Mouse (Mus musculus) megakaryocyte-erythroid progenitor cell, adult 5-6 weeks (primary cell): ENCODE data around the gene Drc3. TPM values are rescaled to one million over a fixed set of nuclear protein-coding genes. Genes with fewer than 3 reads are reported as not detected.

Experiments used
- ATAC-seq: replicated peaks from 2 replicates; pipeline ENCODE4 v1.8.0; 2016; ENCODE audit warnings: mild to moderate bottlenecking, inconsistent platforms; ENCODE audit not compliant: severe bottlenecking, poor library complexity, low FRiP score, low TSS enrichment
- total RNA-seq, 2 experiments: library from RNA; stranded (forward) in 1 of 2; stranded (reverse) in 1 of 2; fragments of 200-1000, 215-1000 nt in 1 of 2; fragments of >200 nt in 1 of 2; fragmentation: Nextera tagmentation in 1 of 2; gene quantifications; 2 replicates each; pipeline ENCODE4 v1.2.3; 2014 to 2017

The Drc3 gene
- total RNA-seq, 2 experiments from 2014 or later: 0.66 to 0.68 TPM

DNA sequence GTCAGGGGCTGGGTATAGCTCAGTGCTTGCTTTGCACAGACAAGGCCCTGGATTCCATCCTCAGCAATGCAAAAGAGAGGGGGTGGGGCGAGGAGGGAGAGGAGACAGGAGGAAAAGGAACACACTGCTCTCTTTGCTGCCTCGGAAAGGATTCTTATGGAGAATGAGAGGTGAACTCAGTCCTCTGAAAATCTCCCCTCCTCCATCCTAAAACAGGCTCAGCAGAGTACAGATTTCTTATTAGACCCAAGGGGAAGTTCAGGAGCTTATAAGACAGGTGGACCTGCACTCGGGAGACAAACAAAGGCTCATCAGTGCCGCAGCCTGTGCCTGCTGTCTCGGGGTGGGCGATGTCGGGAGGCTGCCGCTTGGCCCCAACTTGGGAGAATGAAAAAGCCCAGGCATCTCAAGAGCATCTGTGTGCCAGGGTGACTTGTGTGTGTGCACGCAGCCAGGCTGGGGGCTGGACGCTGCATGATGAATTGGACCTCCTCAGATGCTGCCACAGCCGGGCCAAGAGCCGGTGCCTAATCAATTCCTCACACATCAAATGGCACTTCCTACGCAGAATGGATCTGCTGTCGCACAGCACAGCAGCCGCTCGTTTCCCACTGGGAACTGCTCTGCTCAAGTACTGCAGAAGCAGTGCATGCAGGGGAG lies 31.8 kb downstream of the Drc3 start:
- no peak for ATAC-seq

DNA sequence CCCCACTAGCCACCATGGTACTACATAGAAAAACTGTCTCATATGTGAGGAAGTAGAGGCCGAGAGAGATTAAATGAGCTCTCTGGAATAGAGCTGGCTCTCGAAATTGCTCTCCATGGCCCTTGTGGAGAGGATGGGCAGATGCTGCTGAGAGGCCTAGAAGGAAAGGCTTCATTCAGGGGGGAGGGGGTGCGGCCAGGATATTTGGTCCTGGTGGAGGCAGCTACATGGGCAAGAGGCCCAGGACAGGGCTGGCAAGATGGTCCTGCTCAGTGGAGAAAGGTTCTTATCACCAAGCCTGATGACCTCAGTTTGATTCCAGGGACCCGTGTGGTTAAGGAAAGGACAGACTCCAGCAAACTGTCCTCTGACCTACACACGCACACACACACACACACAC lies 32.8 kb downstream of the Drc3 start:
- no peak for ATAC-seq

DNA sequence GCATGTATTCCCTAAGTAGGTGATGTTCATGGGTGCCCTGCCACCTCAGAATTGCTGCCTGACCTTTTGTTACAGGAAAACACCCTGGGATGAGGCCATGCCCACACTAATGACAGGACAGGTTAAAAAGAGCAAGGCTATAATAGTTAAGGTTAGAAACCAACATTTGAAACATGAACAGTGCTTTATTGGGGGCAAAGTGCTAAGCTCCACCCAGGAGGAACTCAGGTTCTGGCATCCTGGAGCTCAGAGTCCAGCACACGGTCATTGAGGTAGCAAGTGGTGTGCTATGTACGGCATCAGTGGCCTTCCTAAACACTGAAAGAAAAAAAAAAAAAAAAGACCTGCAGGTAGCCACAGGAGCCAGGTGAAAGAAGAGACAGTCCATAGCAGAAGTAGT lies 34.8 kb downstream of the Drc3 start:
- no peak for ATAC-seq

DNA sequence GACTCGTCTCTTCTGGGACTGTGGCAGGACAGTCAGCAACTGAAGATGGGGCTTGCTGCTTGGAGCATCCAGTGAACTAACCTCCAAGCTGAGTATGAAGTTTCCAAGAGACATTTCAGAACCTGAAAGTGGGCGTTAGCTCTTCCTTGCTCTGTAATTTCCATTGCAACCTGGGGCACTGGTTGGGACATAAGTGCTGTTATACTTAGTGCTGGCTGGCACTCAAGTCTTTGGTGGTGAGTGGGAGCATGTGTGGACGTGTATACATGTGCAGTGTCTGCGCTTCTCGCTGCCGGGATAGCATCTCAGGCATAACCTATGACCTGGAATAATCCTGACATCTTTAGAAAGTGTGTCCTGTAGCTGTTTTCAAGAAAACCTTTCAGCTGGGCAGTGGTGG lies 38.2 kb downstream of the Drc3 start:
- ATAC-seq: no peak

DNA sequence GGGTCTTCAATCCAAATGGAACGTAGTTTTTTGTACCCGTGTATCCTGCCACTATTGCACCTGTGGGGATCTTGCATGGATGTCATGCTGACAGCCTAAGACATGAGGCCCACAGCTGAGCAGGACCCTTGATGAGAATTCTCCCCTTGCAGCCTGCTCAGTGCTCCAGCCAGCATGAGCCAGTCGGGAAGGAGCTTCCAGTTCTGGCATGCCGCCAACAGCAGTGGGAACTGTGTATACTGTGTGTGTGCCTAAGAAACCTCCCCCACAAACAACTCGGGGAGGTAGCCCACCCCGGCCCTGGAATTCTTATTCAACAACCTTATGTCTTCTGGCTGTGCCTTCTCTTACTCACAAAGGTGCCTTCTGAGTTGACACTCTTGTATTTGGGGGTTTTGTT lies 43.4 kb downstream of the Drc3 start:
- ATAC-seq: no peak

DNA sequence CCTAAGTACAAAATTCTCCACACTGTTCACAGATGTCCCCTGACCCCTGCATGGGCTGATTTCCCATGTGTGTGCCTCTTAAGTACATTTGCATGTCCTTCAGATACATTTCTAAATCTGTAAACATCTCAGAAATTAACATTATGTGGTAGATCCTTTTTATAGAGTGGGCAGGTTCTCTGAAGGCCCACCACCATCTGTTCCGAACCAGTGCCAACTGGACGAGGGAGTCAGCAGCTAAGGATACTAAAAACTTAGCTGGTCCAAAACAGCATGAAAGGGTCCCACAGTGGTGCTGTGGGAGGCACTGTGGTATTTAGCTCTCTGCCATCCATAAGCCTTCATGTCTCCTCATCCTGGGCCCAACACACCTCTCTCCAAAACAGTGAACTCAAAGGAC lies 44.0 kb downstream of the Drc3 start:
- no peak for ATAC-seq

DNA sequence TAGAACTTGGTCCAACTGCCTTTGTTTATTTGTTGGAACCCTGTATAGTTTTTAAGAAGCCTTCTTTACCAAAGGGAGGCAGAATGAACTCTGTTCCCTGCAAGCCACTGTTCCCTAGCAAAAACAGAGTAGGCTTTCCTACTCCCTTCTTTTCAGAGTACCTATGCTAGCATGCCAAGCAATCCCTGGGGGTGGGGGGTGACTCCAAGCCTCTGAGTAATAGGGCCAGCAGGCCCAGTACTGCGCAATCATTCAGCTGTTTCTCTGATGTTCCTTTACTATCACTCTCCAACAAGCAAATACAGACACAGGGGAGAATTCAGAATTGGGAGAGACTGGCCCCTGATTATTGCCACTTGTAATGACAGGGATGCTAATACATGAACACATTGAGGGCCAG lies 53.5 kb downstream of the Drc3 start:
- no peak for ATAC-seq

DNA sequence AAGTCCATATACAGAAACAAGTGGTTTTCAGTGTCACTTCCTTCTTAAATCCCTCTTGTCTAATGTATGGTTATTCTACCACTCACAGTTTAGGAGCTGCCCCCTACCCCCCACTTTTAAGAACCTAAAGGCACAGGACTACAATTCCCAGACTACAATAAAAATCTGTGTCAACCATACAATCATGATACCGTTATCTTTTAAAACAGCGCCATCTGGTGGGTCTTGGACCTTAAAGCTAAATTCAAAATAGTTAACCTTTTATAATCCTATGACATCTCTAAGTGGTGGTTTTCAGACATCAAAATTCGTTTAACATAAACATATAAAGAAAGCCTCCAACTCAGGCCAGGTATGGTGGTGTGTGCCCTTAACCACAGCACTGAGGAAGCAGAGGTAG lies 59.0 kb downstream of the Drc3 start:
- ATAC-seq: no peak

DNA sequence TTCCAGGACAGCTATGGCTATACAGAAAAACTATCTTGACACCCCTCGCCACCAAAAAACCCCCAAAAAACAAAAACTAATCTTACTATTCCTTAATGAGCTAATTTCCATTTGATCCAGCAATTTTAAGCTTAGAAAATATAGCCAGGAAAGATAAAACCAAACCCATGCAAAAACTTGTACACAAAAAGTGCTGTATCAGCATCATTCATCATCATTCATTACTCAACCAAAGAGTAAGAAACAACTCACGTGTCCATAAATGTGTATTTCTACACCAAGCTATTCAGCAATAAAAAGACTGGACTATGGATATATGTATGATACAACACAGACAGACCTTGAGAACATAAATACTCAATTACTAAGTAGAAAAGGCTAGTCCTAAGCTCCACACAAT lies 59.8 kb downstream of the Drc3 start:
- no peak for ATAC-seq

DNA sequence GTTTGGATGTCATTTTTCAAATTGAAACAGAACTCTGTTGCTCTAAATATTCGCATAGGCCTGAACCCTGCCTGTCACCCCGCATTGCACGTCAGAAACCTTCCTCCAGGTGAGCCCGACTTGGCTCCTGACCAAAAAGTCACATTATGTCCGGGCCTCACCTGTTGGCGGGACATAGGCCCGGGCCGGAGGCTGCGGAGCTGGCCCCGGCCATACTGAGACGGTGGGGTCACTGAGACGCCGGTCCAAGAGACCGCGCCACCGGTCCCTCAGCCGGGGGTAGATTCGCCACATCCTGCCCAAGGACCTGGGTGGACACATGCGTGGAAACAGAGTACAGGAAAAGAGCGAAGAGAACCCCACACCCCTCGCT lies 63.4 kb downstream of the Drc3 start:
- ATAC-seq: peak; percentile 19

DNA sequence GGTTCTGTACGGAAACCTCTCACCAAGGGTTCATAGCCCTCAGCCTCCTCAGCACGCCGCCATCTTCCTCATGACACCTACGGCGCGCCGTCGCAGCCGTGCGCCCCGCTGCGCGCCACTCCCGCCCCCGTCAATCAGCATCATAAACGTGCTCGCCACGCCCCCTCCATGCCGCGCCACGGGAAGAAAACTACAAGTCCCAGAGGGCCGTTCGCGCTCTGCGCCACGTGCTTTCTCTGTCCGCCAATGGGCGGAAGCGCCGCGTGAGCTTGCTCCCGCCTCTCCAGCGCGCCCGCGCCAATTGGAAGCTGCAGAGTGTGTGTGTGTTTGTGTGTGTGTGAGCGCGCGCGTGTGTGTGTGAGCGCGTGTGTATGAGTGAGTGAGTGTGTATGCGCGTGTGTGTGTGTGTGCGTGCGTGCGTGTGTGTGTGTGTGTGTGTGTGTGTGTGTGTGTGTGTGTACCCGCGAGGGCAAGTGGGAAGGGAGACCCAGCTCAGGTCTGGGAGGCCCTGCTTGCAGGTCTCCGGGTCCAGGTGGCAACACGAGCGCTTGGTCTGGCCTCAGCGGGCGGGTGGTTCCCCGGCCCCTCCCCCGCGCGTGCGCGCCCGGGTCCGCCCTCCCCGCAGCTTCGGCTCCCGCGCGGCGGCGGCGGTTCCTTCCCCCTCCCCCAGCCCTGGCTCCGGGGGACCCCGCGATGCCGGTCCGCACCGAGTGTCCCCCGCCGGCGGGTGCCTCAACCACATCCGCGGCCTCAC lies 64.0 kb downstream of the Drc3 start, which contains the start of gene Gid4:
Gene Gid4, plus strand, starts transcription at position 183 of the 754 bp plus-strand sequence.
- ATAC-seq: peak; percentile 95

DNA sequence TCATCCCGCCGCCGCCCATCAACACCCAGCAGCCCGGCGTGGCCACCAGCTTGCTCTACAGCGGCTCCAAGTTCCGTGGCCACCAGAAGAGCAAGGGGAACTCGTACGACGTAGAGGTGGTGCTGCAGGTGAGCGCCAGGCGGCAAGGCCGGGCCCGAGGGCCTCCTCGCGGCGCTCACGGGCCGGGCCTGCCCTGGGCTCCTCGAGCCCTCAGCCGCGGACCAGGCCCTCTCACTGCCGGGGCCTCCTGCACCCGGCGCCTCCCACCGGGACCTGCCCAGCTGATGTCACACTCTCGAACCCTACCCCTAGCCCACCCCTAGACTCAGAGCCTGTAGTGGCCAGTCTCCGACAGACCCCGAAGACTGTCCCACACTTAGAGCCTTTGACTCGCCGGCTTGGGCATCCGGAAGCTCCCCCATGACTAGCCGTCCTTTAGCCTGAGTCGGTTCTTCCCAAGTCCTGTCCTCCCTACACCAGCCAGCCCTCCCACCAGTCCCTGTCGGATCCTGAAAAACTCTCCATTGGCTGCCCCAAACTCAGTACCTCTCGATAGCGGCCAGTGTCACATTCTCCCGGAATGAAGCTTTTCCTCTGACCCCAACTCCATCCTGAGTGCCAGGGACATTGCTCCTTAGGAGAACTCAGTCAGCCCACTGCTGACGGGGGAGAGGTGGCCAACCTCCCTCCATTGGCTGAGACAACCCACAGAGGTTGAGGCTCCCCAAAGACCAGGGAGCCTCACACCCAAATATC lies 64.8 kb downstream of the Drc3 start, which contains the start of gene Atpaf2:
Gene Atpaf2, minus strand, starts transcription at position 741 of the 756 bp plus-strand sequence.
- ATAC-seq: no peak

DNA sequence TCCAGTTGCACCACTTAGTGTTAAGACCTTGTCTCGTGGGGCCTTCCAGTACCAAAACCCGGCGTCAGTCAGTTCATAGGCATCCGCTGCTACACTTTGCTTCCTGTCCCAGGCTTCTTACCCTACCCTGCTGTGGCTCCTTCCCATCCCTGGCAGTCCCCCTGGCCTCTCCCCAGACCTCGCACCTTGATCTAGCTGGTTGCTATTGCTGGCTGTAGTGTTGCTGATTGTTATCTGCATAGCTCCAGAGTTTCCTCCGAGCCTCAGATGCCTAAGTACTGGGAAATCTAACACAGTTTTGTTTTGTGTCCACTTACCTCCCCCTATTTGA lies 65.3 kb downstream of the Drc3 start:
- no peak; the same call in 1 of the 2 replicates for ATAC-seq

DNA sequence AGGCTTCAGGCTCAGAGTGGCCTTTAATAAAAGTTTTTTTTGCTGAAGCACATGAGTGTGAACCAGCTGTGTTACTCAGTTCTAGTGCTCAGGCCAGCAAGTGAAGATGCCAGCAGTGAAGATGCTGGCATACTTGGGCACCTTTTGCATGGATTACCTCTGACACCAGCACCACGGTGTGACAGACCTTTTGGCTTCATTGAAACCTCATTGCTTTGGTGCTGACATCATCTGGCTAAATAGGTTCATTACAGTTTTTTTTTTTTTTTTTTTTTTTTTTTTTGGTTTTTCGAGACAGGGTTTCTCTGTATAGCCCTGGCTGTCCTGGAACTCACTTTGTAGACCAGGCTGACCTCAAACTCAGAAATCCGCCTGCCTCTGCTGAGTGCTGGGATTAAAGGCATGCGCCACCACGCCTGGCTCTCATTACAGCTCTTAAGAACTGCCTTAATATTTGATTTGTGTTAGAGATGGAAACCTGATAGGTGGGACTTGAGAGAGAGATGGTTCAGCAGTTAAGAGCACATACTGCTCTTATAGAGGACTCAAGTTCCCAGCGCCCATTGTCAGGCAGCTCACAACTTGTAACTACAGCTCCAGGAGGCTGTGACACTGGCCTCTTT lies 69.0 kb downstream of the Drc3 start:
- no peak for ATAC-seq

DNA sequence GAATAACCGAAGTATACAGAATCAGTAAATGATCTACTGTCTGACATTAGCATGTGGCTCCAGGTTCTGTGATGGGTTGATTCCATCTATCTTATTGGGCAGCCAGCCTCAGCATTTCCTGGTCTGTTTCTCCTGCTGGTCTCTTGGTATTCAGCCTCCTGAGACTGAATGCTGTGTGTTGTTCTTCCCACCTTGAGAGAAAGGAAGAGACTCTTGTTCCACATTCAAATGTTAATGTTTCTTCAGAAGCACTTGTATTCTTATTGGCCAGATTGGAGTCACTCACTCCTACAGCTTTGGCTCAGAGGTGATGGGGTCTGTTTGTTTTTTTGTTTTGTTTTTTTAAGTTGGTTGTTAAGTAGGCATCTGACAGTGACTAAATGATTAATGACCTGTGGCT lies 69.9 kb downstream of the Drc3 start:
- ATAC-seq: no peak

DNA sequence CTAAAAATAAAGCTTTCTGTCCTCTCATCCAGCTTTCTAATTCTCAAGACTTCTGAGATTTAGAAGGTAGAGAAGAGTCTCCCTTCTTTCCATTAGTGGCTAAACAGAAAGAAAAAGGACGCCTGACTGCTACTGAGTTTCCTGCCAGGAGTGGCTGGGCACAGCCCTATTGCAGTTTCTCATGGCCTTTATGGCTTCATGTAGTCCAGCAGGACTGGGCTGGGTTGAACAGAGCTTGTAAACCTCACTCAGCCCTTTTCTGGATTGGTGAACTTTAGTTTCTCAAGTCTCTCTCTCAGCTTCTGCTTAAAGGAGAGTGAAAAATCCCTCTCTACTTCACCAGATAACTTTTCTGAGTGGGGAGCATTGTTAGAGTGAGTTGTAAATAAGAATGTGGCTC lies 73.3 kb downstream of the Drc3 start:
- no peak for ATAC-seq

DNA sequence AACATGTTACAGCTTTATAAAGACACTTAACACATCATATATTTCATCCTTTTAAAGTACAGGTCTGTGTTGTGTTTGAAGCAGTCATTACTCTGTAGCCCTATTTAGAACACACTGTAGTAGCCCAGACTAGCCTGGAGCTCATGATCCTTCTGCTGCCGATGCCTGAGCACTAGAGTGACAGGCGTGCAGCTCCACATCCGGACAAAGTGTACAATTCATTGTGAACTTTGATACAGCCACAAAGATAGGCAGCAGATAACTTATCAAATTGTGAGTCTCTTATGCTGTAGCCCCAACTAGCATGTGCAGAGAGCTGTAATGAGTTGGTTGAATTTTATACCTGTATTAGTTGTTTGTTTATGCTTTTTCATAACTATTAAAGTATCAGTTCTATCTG lies 74.5 kb downstream of the Drc3 start:
- ATAC-seq: no peak

DNA sequence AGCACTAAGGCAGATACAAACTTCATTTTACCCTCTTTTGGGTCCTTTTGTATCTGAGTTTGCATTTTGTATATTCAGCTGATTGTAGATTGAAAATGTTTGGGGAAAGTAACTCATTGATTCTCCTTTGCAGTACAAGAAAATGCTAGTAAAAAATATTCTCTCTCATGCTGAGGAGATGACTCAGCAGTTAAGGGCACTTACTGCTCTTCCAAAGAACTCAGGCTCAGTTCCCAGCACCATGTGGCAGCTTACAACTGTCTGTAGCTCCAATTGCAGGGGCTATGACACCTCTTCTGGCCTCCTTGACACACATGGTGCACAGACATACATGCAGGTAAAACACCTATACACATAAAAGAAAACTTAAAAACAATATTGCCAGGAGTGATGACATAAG lies 80.4 kb downstream of the Drc3 start:
- no peak for ATAC-seq

DNA sequence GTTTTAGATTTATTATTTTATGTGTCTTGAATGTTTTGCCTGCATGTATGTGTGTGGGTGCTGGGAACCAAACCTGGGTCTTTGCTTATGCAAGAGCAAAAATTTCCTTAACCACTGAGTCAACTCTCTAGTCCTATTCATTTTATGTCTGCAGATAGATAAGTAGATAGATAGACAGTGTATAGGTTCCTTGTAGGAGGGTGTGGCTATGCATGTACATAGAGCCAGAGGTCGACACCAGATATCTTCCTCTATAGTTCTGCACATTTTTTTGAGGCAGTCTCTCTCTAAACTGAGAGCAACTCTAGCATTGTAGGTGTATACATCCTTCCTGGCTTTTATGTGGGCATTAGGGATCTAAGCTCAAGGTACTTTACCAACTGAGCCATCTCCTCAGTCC lies 82.0 kb downstream of the Drc3 start:
- ATAC-seq: no peak

DNA sequence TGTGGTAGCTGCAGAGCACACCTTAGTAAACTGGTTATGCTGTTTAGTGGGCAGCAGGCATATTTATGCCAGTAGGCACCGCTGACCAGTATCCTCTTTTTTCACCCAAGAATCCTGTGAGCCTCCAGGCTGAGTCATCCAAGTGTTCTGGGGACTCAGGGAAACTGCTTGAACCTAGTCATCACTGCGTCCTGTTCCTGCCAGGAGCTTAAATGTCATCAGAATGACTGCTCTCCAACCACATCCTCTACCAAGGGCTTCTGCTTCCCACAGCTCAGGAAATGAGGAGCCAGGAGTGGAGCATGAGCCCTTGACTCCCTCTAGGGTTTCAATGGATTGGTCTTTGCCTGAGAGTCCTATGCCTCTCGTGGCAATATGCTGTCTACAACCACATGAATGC lies 83.5 kb downstream of the Drc3 start:
- no peak for ATAC-seq
